Mouse (Mus musculus) adrenal gland, adult 10 weeks (tissue): ENCODE results near the gene Fank1. TPM values are rescaled to one million over a fixed set of nuclear protein-coding genes. Genes with fewer than 3 reads are reported as not detected.

ENCODE experiments used
- polyA plus RNA-seq: library from polyadenylated mRNA; stranded (reverse); fragments of 350-450 nt; fragmentation: Illumina TruSeq; extraction: RNeasy Lipid Tissue Mini Kit (QIAGEN cat#74804); gene quantifications from one replicate; pipeline ENCODE4 v1.2.3, GENCODE M21; 2014; ENCODE audit warnings: low read depth, low replicate concordance

Fank1 gene
- polyA plus RNA-seq: not detected

DNA sequence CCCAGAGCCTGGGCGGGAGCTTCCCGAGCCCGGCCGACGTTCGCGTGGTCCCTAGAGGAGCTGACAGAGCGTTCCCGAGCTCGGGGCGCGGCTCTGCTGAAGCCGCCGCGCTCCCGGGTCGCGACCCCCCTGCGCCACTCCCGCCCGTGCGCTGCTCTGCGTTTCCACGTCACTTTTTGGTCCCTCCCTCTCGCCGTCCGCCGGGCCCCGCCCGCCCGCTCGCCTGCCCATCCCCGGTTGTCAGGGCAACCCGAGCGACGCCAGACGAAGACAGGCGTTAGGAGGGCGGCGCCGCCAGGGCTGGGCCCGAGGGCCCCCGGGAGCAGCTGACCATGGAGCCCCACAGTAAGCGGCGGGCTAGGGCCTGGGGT, at the start of gene Fank1:
TSS of gene Fank1 (plus strand) at position 236 of the 371 bp plus-strand sequence.

DNA sequence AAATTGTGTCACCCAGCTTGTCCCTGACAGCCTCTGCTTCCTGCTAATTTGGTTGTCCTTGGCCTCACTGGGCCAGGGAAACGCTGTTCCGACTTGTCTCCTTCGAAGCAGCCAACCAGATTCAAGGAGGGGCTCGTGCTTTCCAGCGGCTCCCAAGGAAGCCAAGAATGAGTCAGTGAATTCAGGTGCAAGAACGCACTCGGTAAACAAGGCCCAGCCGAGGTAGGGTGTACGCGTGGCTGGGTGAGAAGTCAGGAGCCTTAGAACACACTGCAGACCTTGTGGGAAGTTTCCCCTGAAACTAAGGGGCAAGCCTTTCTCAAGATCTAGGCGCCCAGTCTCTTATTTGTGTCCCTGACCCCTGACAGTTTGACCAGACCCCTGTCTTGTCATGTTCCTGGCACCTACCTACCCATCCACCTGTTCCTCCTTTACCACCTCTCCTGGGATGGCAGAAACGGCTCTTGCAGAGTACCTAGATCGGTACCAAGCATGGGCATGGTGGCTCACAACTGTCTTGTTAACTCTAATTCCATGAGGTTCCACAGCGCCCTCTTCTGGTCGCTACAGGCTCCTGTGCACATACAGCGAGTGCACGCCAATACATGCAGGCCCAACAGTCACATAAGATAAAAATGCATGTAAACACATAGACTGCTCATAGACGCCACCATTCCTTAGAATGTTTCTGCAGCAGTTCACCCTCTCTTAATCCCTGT, 6.2 kb downstream of the Fank1 start, which contains the start of gene Dhx32:
TSS of gene Dhx32 (minus strand) at position 10 of the 719 bp plus-strand sequence.

Other genes with a start within 250 kb of the Fank1 start
- not detected for gene Tex36, start 174.7 kb upstream of the Fank1 start, polyA plus RNA-seq
- 28.2 TPM for gene Edrf1, start 139.3 kb upstream of the Fank1 start, polyA plus RNA-seq
- gene Mmp21, start 96.8 kb upstream of the Fank1 start, polyA plus RNA-seq: not detected
- 77.4 TPM for gene Bccip, start 67.5 kb upstream of the Fank1 start, polyA plus RNA-seq
- 21.4 TPM for gene Uros, start 66.8 kb upstream of the Fank1 start, polyA plus RNA-seq
- 15.2 TPM for gene Dhx32, start 5.9 kb downstream of the Fank1 start, polyA plus RNA-seq